Mouse (Mus musculus) c-Kit-positive CD71-positive TER-119-positive erythroid progenitor cells, embryonic 14.5 days (primary cell): Measurements from ENCODE around the gene Ccdc174.
A peak's percentile ranks its signal among the peaks of the same experiment; 100 is the strongest.
"Not testable (repeated sequence)": the region's sequence is repeated elsewhere in the genome, so short reads cannot be mapped to it uniquely, and the experiment has no call there.

Experiments used
- DNase-seq: peaks from one replicate; pipeline ENCODE4 v3.0.0-alpha.2; 2013; ENCODE audit warnings: low spot score

Gene Ccdc174

DNA sequence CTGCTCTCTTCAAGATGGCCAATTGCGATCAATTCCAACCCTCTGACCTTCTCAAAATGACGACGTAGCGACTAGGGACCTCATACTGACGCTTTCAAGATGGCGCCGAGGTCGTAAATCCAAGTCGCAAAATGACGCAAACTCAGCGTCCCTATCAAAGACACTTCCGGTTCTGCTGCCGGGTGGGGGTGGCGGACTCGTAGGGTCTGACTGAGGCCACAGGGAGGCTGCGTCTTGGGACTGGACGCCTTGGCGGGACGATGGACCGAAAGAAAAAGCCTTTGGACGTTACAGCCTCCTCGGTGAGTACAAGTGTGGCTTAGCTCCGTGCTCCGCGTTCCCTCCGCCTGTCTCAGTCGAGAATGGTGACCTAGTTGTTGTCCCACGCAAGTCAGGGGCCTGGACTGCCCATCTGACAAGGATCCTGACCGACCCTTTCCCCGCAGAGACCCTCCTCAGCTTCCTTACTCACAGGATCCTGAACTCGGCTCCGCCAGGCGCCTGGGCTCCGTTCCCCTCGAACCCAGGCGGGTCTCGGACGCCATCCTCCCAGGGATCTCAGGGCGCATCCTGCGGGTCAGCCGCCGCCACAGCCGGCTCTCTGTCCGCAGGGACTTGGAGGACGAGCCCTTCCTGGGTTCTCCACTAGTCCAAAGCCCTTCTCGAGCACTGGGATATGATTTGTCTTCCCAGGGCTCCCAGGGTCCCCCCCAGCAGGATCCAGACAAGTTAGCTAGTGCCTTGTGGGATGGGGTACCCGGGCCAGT lies at the start of gene Ccdc174:
Gene Ccdc174 (plus strand): TSS at position 169 of the 767 bp plus-strand sequence.
- DNase-seq = peak; percentile 95

GRCm38 (mm10) chr6:91832863-91833440 lies 44.9 kb upstream of the Ccdc174 start:
- DNase-seq = no peak

DNA sequence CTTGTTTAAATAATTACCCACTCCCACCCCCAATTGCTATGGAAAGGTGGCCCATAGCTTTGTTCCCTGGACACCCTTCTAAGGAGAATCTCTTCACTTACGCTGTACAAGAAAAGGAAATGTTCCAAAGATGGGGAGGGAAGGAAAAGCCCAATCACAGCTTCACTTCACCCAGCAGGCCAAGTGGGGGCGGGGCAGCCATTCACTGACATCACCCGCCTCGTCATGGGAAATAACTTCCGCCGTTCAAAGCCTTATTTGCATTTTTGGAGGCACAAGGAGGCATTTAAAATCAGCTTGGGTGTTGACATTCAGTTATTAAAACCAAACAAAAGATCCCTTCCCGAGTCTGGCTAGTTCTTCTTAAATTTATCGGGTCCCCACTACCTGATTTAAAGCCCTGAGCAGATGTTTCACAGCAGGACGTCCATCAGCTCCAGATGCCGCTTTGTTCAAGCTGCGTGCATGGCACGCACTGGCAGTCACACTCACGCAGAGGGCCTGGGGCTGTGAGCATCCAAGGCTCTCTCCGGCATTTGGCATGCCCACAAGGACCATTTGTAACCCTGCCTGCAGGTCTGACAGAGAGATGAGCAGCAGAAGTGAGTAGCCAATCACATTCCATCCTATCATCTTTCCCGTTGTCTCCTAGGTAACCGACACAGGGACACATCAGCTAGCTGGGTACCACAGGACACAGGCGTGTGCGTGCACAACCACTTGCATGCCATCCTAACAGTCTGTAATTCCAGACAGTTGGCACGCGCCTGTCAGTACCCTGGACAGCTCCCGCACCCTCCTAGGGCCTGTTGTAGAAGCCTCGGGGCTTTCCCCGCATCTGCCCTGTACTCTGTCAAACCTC lies 38.6 kb upstream of the Ccdc174 start:
- DNase-seq = peak; percentile 16

DNA sequence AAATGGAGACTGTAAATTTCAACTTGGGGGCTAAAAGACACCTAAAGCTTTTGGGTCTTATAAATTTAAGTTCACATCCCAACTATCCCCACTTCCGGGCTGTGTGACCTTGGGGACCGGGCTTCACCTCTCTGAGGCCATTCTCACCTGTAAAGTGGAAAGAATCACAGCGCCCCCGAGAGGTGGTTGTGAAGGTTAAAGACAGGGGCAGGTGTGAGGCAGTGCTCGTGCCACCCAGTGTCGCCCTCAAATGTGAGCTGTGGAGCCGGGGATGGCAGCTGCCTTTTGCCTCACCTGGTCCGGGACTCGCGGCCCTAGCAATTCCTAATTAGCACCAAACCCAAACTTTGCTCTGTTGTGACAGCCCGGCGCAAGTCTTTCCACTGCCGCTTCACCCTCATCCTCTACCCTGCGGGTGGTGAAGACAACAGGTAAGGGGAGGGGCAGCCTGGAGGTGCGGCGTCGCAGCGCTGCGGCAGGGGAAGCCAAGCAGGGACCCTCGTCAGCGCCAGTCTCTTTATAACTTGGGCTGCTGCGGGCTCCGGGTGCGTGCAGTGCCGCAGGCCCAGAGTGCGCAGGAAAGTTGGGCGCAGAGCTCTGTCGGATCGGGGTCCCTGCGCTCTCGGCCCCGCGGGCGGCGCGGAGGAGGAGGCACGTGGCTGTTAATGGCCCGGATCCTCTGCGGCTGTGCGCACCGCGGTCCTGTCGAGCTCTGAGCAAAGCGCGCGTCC lies 34.8 kb upstream of the Ccdc174 start:
- DNase-seq = no peak

DNA sequence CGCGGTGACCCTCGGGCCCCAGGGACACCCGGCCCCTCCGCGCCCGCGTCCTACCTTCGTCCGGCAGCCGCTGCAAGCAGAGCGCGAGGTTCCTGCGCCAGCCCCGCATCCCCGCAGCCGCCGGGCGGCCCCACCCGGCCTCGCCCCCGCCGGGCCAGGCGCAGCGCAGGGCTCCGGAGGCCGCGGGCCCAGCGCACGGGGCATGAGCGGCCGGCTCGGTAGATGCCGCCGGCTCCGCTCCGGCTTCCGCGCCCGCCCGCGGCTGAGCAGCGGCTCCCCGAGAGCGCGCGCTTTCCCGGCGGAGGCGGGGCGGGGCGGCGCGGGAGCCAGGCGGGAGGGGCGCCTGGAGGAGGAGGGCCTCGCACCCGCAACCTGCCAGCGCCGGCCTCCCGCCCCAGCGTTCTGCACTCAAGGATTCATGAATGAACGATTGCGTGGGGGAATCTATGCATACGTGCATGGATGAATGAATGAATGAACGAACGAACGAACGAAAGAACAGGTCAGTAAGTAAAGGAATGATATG lies 34.2 kb upstream of the Ccdc174 start:
- DNase-seq = no peak

- DNase-seq = no peak
Measured at GRCm38 (mm10) chr6:91852550-91852949, 25.3 kb upstream of the Ccdc174 start.

GRCm38 (mm10) chr6:91858339-91858738 lies 19.5 kb upstream of the Ccdc174 start:
- no peak for DNase-seq

GRCm38 (mm10) chr6:91862848-91863247 lies 15.0 kb upstream of the Ccdc174 start:
- no peak for DNase-seq

- no peak for DNase-seq
Measured at GRCm38 (mm10) chr6:91864595-91864994, 13.3 kb upstream of the Ccdc174 start.

- DNase-seq = no peak
Measured at GRCm38 (mm10) chr6:91865601-91866000, 12.3 kb upstream of the Ccdc174 start.

DNA sequence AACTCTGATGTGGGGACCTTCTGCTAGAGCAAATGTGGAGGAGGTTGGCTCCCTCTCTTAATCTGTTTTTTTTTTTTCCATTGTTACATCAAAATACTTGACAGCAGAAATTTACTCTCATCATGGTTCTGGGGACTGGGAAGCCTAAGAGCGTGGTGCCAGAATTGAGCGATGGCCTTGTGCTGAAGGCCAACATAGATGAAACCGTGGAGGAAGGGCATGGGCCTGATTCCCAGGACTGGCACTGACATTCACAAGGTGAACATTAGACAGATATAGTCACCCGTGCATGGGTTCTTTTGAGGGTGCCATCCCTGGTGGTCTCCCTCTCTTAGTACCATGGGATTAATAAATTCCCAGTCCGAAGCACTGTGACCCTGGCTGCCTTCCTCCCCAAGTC lies 9.8 kb upstream of the Ccdc174 start:
- no peak for DNase-seq

GRCm38 (mm10) chr6:91872781-91873180 lies 5.1 kb upstream of the Ccdc174 start:
- DNase-seq = no peak

DNA sequence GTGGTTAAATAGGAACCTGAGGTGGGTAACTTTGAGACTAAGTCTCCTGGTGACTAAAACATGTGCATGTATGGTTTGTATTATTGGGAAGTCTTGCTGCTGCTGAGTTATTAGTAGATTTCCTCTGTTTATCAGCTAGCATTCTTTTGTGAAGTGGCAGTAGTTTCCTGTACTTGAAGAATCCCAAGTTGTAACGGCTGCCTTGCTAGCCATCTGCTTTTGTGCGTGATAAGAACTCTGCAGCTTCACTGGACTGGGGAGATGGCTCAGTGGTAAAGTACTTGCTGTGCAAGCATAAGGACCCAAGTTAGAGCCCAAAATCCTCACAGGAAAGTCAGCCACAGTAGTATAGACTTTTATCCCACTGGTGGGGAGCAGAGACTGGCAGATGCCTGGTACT lies 6.0 kb downstream of the Ccdc174 start:
- no peak for DNase-seq

DNA sequence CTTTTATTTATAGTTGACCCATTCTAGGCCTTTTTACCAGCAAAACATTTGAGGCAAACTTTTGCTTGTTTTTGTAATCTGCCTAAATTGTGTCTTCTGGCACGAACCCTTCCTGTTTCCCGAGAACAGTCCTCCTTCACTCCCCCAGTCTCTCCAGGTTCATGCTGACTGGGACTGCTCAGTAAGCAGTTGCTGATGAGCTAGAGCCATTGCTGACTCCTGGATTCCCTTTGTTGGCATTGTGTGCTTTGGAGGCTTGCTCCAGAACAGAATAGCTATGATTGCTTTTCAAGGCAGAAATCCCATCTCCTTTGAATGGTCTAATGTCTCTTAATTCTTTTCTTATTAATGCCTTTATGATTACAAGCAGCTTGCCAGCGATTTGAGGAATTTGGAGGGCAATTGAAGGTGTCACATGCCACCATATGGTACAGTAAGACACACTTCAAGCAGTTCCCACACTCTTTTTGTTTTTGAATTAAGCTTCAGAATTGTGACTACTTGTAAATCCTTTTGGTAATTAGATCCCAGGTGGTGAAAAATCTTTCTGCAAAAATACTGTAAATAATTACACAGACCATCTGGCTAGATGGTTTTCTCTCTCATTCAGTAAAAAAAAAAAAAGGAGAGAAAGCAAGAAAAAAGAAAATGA lies 11.5 kb downstream of the Ccdc174 start:
- no peak for DNase-seq

DNA sequence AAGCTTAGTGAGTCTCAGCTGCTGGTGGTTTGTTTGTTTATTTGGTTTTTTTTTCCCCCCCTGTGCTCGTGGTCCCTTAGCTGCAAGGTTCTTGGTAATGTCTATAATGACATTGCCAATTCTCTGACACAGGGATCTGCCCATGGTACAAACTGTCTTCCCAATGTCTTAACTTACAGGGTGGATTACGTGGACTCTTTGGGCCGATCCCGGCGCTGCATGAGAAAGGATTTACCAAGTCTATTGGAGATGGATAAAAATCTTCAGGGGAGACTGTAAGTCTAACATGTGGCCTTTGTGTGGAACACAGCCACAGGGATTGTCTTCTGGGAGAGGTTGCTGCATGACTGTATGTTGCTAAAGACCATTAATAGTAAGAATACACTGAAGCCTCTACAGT lies 12.8 kb downstream of the Ccdc174 start:
- DNase-seq = no peak

- no peak for DNase-seq
Measured at GRCm38 (mm10) chr6:91891776-91892175, 13.9 kb downstream of the Ccdc174 start.

DNA sequence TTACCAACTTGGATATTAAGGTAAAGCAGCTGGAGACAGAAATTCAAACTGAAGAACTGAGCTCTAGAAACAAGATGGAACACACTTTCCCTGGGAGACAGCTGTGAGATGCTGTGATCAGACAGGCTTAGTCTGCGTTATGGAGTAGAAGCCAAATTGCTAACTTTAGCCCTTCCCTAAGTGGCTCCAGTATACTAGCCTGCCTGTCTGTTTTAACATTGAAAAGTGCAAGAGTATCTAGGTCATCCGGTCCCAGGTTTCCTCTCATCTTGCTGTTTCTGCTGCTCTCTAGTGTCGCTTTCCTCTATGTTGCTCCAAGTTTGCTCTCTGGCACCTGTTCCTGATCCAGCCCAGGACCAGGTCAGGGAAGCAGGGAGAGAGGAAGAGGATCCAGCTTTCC lies 18.9 kb downstream of the Ccdc174 start:
- no peak for DNase-seq

- DNase-seq = peak; percentile 70
Measured at GRCm38 (mm10) chr6:91901505-91901904, 23.7 kb downstream of the Ccdc174 start.

GRCm38 (mm10) chr6:91902509-91902908 lies 24.7 kb downstream of the Ccdc174 start, which contains the start of gene 4930590J08Rik:
Gene 4930590J08Rik (plus strand): TSS chr6:91902809.
- DNase-seq = not testable (repeated sequence)

DNA sequence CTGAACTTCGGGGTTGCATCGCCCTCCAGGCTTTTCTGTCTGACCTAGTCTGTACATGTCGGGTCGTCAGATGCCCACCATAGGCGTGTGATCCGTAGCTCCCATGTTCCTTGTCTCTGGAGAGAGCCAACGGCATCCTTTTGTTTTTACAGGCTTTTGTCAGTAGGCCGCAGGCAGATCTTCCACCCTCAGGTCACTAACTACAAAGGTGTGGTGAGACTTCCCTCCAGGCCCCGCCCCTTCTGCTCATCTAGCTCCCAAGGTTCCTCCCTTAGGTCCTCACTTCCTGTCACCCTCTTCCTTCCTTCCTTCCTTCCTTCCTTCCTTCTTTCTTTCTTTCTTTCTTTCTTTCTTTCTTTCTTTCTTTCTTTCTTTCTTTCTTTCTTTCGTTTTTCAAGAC lies 36.2 kb downstream of the Ccdc174 start:
- DNase-seq = no peak

DNA sequence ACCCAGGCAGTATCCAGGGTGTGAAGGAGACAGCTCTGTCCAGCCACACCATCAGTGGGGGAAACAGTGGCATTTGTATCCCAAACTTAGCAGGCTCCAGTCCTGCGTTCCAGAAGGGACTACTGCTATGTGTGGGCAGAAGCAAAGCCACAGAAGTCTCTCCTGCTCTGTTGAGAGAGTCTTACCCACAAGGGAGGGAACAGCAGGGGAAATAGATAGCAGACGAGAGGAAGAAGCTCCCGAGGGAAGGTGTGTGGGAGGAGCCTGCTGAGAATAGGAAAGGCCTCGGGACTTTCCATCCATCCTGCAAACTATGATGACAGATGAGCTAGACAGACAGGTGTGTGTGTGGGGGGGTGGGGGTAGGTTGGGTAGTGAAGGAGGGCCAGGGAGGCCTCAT lies 39.4 kb downstream of the Ccdc174 start:
- DNase-seq = no peak
